Mouse (Mus musculus): ENCODE results near the gene Lsm4. TPM values are rescaled to one million over a fixed set of nuclear protein-coding genes. Genes with fewer than 3 reads are reported as not detected.
A peak's percentile ranks its signal among the peaks of the same experiment; 100 is the strongest.

Lsm4 gene
- polyA plus RNA-seq (2012) = 70.4 and 88.0 TPM in 2 replicates

GRCm38 (mm10) chr8:70673079-70673856, at the start of gene Lsm4:
TSS of gene Lsm4 (plus strand) at chr8:70673248.
- peaks cover 6% of the 10 kb centered on the region for H3K9me3 ChIP-seq (ENCODE audit: control insufficient read depth, low read length)
- TF ChIP-seq GATA1 (IDR thresholded peaks at IDR 0.05; ENCODE audit: low read length) = peak; percentile 78
- no peak for TF ChIP-seq TAL1 (IDR thresholded peaks at IDR 0.05; ENCODE audit: low read length)
- H3K4me1 ChIP-seq (ENCODE audit: control insufficient read depth) = peaks cover 61% of the 10 kb centered on the region
- H3K36me3 ChIP-seq (ENCODE audit: control insufficient read depth) = peaks cover 36% of the 10 kb centered on the region
- H3K4me3 ChIP-seq (replicated peaks) = peak within 1 kb of the TSS; percentile 86
- H3K27me3 ChIP-seq (ENCODE audit: control insufficient read depth) = no peaks in the 10 kb centered on the region

DNA sequence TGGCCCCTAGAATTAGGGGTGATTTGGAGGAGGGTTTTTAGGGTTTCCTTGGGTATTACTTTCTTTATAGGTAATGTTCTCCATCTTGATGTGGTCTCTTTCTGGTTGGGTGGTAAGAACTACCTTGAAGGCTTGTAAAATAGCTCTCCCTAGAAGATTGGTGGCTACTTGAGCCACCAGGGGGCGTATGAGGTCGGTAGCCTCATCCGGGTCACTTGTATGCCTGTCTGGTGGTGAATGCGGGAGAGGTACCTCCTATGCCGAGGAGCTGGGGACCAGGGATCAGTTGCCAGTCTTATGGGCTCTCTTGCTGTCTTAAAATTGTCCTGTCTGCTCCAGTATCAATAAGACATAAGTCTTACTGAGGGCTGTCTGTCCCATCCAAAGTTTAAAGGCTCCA, 47.9 kb upstream of the Lsm4 start:
- no peak for TF ChIP-seq GATA1 (IDR thresholded peaks at IDR 0.05; ENCODE audit: low read length)
- TF ChIP-seq TAL1 (IDR thresholded peaks at IDR 0.05; ENCODE audit: low read length) = no peak
- no peaks in the 10 kb centered on the region; the same call in 1 of the 2 replicates for H3K36me3 ChIP-seq (ENCODE audit: control insufficient read depth)
- H3K9me3 ChIP-seq (ENCODE audit: control insufficient read depth, low read length) = peaks cover 3% of the 10 kb centered on the region
- peaks cover 71% of the 10 kb centered on the region for H3K4me1 ChIP-seq (ENCODE audit: control insufficient read depth)
- peaks cover under 1% of the 10 kb centered on the region; the same call in 1 of the 2 replicates for H3K27me3 ChIP-seq (ENCODE audit: control insufficient read depth)
- no peak overlapping the region for H3K4me3 ChIP-seq (replicated peaks)

- no peak for TF ChIP-seq TAL1 (IDR thresholded peaks at IDR 0.05; ENCODE audit: low read length)
- TF ChIP-seq GATA1 (IDR thresholded peaks at IDR 0.05; ENCODE audit: low read length) = no peak
- peaks cover 18% of the 10 kb centered on the region for H3K27me3 ChIP-seq (ENCODE audit: control insufficient read depth)
- H3K4me1 ChIP-seq (ENCODE audit: control insufficient read depth) = peaks cover 67% of the 10 kb centered on the region
- H3K36me3 ChIP-seq (ENCODE audit: control insufficient read depth) = no peaks in the 10 kb centered on the region; the same call in 1 of the 2 replicates
- H3K9me3 ChIP-seq (ENCODE audit: control insufficient read depth, low read length) = peaks cover 3% of the 10 kb centered on the region
- no peak overlapping the region for H3K4me3 ChIP-seq (replicated peaks)
Measured at GRCm38 (mm10) chr8:70627041-70627440, 46.0 kb upstream of the Lsm4 start.

GRCm38 (mm10) chr8:70628986-70629490, 44.0 kb upstream of the Lsm4 start:
- Histone ChIP-seq H3K27me3 (ENCODE audit: control insufficient read depth) (peaks cover 20% of the 10 kb centered on the region), H3K4me1 (ENCODE audit: control insufficient read depth) (peaks cover 47% of the 10 kb centered on the region), H3K36me3 (ENCODE audit: control insufficient read depth) (no peaks in the 10 kb centered on the region; the same call in 1 of the 2 replicates), H3K9me3 (ENCODE audit: control insufficient read depth, low read length) (peaks cover 3% of the 10 kb centered on the region), H3K4me3 (replicated peaks) (peak overlapping the region; percentile 72)
- TF ChIP-seq GATA1 (IDR thresholded peaks at IDR 0.05; ENCODE audit: low read length) (no peak), TAL1 (IDR thresholded peaks at IDR 0.05; ENCODE audit: low read length) (no peak)

- Histone ChIP-seq H3K27me3 (ENCODE audit: control insufficient read depth) (peaks cover 20% of the 10 kb centered on the region), H3K9me3 (ENCODE audit: control insufficient read depth, low read length) (peaks cover under 1% of the 10 kb centered on the region), H3K36me3 (ENCODE audit: control insufficient read depth) (no peaks in the 10 kb centered on the region; the same call in 1 of the 2 replicates), H3K4me3 (replicated peaks) (peak overlapping the region; percentile 72), H3K4me1 (ENCODE audit: control insufficient read depth) (peaks cover 39% of the 10 kb centered on the region)
- TF ChIP-seq GATA1 (IDR thresholded peaks at IDR 0.05; ENCODE audit: low read length) = no peak
- no peak for TF ChIP-seq TAL1 (IDR thresholded peaks at IDR 0.05; ENCODE audit: low read length)
Measured at GRCm38 (mm10) chr8:70629574-70630531, 43.2 kb upstream of the Lsm4 start.

- peaks cover 20% of the 10 kb centered on the region for H3K27me3 ChIP-seq (ENCODE audit: control insufficient read depth)
- peaks cover 44% of the 10 kb centered on the region for H3K4me1 ChIP-seq (ENCODE audit: control insufficient read depth)
- no peaks in the 10 kb centered on the region for H3K9me3 ChIP-seq (ENCODE audit: control insufficient read depth, low read length)
- H3K36me3 ChIP-seq (ENCODE audit: control insufficient read depth) = no peaks in the 10 kb centered on the region; the same call in 1 of the 2 replicates
- peak overlapping the region; percentile 72 for H3K4me3 ChIP-seq (replicated peaks)
- TF ChIP-seq TAL1 (IDR thresholded peaks at IDR 0.05; ENCODE audit: low read length) (no peak), GATA1 (IDR thresholded peaks at IDR 0.05; ENCODE audit: low read length) (no peak)
Measured at GRCm38 (mm10) chr8:70630532-70631381, 42.3 kb upstream of the Lsm4 start.

DNA sequence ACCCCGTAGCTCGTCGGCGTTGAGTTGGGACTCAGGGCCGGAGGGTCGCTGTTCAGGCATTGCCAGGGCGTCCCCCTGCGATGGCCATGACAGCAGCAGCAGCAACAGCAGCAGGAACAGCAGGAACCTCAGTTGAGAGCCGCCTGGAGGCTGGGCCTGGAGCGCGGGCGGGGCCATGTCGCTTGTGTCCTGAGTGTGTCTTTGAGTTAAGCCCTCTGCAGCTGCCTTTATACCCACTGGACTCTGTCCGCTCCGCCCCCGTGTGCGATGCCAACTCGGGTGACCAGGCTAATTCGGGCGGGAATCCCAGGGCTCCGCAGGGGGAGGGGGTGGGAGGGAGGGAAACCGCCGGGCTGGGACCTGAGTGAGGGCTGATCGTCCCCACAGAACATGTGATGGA, 41.6 kb upstream of the Lsm4 start:
- H3K27me3 ChIP-seq (ENCODE audit: control insufficient read depth) = peaks cover 20% of the 10 kb centered on the region
- TF ChIP-seq GATA1 (IDR thresholded peaks at IDR 0.05; ENCODE audit: low read length) = no peak
- H3K9me3 ChIP-seq (ENCODE audit: control insufficient read depth, low read length) = no peaks in the 10 kb centered on the region
- H3K4me1 ChIP-seq (ENCODE audit: control insufficient read depth) = peaks cover 45% of the 10 kb centered on the region
- no peaks in the 10 kb centered on the region; the same call in 1 of the 2 replicates for H3K36me3 ChIP-seq (ENCODE audit: control insufficient read depth)
- peak overlapping the region; percentile 72 for H3K4me3 ChIP-seq (replicated peaks)

DNA sequence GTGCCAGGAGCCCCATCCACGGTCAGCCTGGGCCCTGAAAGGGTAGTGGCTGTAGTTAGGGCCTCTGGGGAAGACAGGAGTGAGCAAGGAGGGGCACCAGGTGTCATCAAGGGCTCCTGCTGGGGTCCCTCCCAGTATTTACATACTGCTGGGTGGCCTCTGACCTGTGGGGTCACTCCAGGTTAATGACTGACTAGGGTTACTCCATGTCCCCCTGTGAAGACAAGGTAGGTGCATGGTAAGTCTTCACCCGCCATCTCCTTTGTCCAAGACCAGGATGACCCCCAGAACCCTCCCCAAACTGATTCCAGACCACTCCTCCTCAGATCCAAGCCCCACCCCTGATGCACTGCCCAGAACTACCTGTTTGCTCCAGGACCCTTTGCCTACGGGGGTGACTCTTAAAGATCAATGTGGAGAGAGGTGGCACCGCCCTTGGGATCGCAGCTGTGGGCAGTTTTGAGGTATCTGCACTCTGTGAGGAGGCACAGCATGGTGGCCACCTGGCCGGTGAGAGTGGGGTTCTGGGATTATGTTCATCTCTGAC, 40.6 kb upstream of the Lsm4 start, which contains the start of gene Gdf15:
Gene Gdf15 (minus strand): TSS at position 111 of the 547 bp plus-strand sequence.
- no peaks in the 10 kb centered on the region for H3K9me3 ChIP-seq (ENCODE audit: control insufficient read depth, low read length)
- peak within 1 kb of the TSS; percentile 72 for H3K4me3 ChIP-seq (replicated peaks)
- H3K36me3 ChIP-seq (ENCODE audit: control insufficient read depth) = no peaks in the 10 kb centered on the region; the same call in 1 of the 2 replicates
- H3K27me3 ChIP-seq (ENCODE audit: control insufficient read depth) = peaks cover 20% of the 10 kb centered on the region
- TF ChIP-seq GATA1 (IDR thresholded peaks at IDR 0.05; ENCODE audit: low read length) (no peak), TAL1 (IDR thresholded peaks at IDR 0.05; ENCODE audit: low read length) (no peak)
- H3K4me1 ChIP-seq (ENCODE audit: control insufficient read depth) = peaks cover 46% of the 10 kb centered on the region
